Mouse (Mus musculus) lung, embryonic 16.5 days (tissue): ENCODE measurements around the gene Kdm4b. TPM values are rescaled to one million over a fixed set of nuclear protein-coding genes. Genes with fewer than 3 reads are reported as not detected.
A peak's percentile ranks its signal among the peaks of the same experiment; 100 is the strongest.

Experiments
- ATAC-seq: fragments of 200-750 bp; cut with Nextera tagmentation; 2 replicates; pipeline ENCODE4 v1.8.0; 2017; ENCODE audit warnings: low read depth, mild to moderate bottlenecking, moderate library complexity
- H3K27ac ChIP-seq: fragments of 300-500 bp; sonication (generic); 2 replicates; pipeline ENCODE4 v1.5.1; 2014; ENCODE audit warnings: mild to moderate bottlenecking, control low read depth, low read length
- H3K27me3 ChIP-seq: fragments of 300-500 bp; sonication (generic); 2 replicates; pipeline ENCODE4 v1.6.1; 2014; ENCODE audit warnings: low read depth, low read length, mixed read lengths; ENCODE audit not compliant: control insufficient read depth, insufficient read depth
- H3K36me3 ChIP-seq: fragments of 300-500 bp; sonication (generic); 2 replicates; pipeline ENCODE4 v1.6.1; 2014; ENCODE audit warnings: low read length; ENCODE audit not compliant: control insufficient read depth, insufficient read depth
- H3K4me1 ChIP-seq: fragments of 300-500 bp; sonication (generic); replicated peaks from 2 replicates; pipeline ENCODE4 v1.6.1; 2014; ENCODE audit warnings: low read length, mixed read lengths; ENCODE audit not compliant: control insufficient read depth, insufficient read depth
- H3K4me2 ChIP-seq: fragments of 300-500 bp; sonication (generic); 2 replicates; pipeline ENCODE4 v1.6.1; 2014; ENCODE audit warnings: low read depth, low read length, control low read depth
- H3K4me3 ChIP-seq: fragments of 300-500 bp; sonication (generic); 2 replicates; pipeline ENCODE4 v1.5.1; 2014; ENCODE audit warnings: mild to moderate bottlenecking, low read length, control low read depth
- H3K9ac ChIP-seq: fragments of 300-500 bp; sonication (generic); 2 replicates; pipeline ENCODE4 v1.6.1; 2014; ENCODE audit warnings: low read length, control low read depth
- H3K9me3 ChIP-seq: fragments of 300-500 bp; sonication (generic); 2 replicates; pipeline ENCODE4 v1.6.1; 2016; ENCODE audit warnings: low read length; ENCODE audit not compliant: control insufficient read depth
- WGBS: fragments of 180-500 bp; shearing (Covaris S2); extraction: QIAGEN DNeasy Blood & Tissue Kit; methylation state at CpG from one replicate; pipeline ENCODE4 v1.1.7; 2014; 5-methylcytosine and 5-hydroxymethylcytosine counted together
- polyA plus RNA-seq: library from polyadenylated mRNA; unstranded; fragments of >200 nt; fragmentation: Nextera tagmentation; extraction: Ambion mirVana; gene quantifications from 2 replicates; pipeline ENCODE4 v1.2.1, GENCODE M21; 2015

Gene Kdm4b
- polyA plus RNA-seq, 1 experiment from 2014 or later = 26.6 TPM

GRCm38 (mm10) chr17:56356921-56357885 lies 31.3 kb downstream of the Kdm4b start:
- H3K36me3 ChIP-seq = peaks cover 22% of the 10 kb centered on the region
- ATAC-seq = peak; percentile 59
- 59% methylated on average over 9 of the region's 9 CpGs for WGBS

GRCm38 (mm10) chr17:56359183-56359725 lies 33.4 kb downstream of the Kdm4b start:
- H3K4me1 ChIP-seq = no peaks in the 10 kb centered on the region
- no peaks in the 10 kb centered on the region for H3K9me3 ChIP-seq
- no peak for ATAC-seq
- no peaks in the 10 kb centered on the region for H3K27me3 ChIP-seq
- H3K4me2 ChIP-seq = no peak overlapping the region
- no peak overlapping the region for H3K27ac ChIP-seq
- H3K36me3 ChIP-seq = peaks cover 18% of the 10 kb centered on the region
- WGBS = 75% methylated on average over 3 of the region's 3 CpGs
- no peak overlapping the region for H3K4me3 ChIP-seq
- H3K9ac ChIP-seq = no peak overlapping the region

More at GRCm38 (mm10) chr17:56356921-56357885, 31.3 kb downstream of the Kdm4b start:
- H3K4me3 ChIP-seq = no peak overlapping the region
- H3K4me2 ChIP-seq = no peak overlapping the region
- no peaks in the 10 kb centered on the region for H3K9me3 ChIP-seq
- H3K4me1 ChIP-seq = no peaks in the 10 kb centered on the region
- H3K9ac ChIP-seq = no peak overlapping the region
- no peaks in the 10 kb centered on the region for H3K27me3 ChIP-seq
- H3K27ac ChIP-seq = no peak overlapping the region

DNA sequence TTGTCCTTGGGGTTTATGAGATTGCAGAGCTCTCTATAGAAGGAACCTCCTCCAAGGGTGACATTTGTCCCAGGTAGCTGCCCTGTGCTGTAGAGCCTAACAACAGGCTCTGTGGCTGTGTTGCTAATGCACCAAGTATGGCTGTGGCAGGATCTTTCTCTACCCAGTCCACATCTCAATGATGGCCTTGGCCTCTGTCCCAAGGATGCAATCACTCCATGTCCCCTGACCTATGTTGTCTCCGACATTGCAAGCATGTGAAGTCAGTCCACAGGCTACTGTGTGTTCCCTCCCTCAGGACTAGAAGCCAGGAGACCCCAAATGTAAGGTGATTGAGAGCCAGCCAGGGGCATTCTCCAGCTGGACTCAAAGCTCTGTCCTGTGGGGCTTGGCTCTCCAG lies 34.0 kb downstream of the Kdm4b start:
- no peak overlapping the region for H3K4me2 ChIP-seq
- no peaks in the 10 kb centered on the region for H3K4me1 ChIP-seq
- ATAC-seq = no peak
- H3K27ac ChIP-seq = no peak overlapping the region
- H3K36me3 ChIP-seq = peaks cover 13% of the 10 kb centered on the region
- no peaks in the 10 kb centered on the region for H3K27me3 ChIP-seq
- H3K9ac ChIP-seq = no peak overlapping the region
- H3K4me3 ChIP-seq = no peak overlapping the region
- H3K9me3 ChIP-seq = no peaks in the 10 kb centered on the region
- WGBS = 92% methylated on average over 1 of the region's 1 CpGs

DNA sequence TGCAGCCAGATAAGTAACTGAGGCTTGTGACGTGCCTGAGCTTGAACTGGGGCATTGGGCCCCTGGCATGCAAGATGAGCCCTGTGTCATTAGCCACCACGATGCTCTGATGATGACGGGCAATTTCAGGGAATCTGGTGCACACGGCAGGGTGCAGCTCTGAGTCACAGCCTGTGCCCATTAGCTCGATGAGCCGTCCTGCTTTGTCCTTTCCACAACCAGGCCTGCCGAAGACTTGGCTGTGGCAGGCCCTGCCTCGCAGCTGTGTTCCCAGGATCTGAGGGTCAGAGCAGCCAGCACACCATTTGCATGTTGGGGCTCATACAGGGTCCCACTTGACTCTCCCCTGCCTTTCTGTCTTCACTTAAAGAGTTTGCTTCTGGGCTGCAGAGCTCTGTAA lies 34.6 kb downstream of the Kdm4b start:
- Histone ChIP-seq H3K36me3 (peaks cover 9% of the 10 kb centered on the region), H3K9ac (no peak overlapping the region), H3K27ac (no peak overlapping the region), H3K9me3 (no peaks in the 10 kb centered on the region), H3K4me1 (peaks cover 2% of the 10 kb centered on the region; the same call in 1 of the 2 replicates), H3K4me3 (no peak overlapping the region), H3K4me2 (no peak overlapping the region), H3K27me3 (no peaks in the 10 kb centered on the region)
- ATAC-seq = no peak
- 76% methylated on average over 8 of the region's 8 CpGs for WGBS

GRCm38 (mm10) chr17:56361542-56361941 lies 35.7 kb downstream of the Kdm4b start:
- WGBS = 92% methylated on average over 2 of the region's 2 CpGs
- Histone ChIP-seq H3K27me3 (no peaks in the 10 kb centered on the region), H3K4me2 (no peak overlapping the region), H3K4me3 (no peak overlapping the region), H3K27ac (no peak overlapping the region), H3K9ac (no peak overlapping the region), H3K9me3 (no peaks in the 10 kb centered on the region), H3K36me3 (peaks cover 5% of the 10 kb centered on the region; the same call in 1 of the 2 replicates), H3K4me1 (peaks cover 4% of the 10 kb centered on the region)
- no peak for ATAC-seq

DNA sequence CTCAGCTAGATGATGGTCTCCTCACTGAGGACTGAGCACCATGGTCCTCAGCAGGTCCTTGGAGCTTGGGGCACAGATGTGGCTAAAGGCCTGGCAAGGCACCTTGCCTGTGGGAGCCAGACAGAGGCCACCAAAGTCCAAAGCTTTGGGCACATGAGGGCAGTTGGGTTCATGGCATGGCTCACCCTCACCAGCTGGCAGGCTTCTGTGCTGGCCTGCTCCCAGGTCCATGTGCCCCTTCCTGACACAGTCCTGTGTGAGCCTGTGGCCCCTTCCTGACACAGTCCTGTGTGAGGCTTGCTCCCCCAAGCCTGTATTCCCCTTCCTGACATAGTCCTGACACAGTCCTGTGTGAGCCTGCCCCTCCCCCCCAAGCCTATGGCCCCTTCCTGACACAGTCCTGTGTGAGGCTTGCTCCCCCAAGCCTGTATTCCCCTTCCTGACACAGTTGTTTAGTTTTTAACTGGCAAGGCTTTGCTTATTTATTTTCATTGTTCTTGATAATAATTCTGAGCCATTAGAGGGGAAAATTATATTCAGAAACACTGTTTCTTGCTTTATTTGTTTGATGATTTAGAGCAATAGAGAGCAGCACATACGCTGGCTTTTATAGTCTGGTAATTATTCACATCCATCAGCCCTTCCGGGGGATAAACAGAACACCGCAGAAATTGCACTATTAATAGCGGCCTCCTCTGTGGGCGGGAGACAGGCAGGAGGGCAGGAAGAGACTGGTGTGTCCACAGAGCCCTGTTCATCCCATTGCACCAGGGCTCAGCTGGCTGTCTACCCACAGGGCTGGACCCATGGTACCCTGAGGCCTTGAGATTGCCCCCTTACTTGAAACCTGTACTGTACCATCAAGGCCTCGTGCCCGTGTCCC lies 40.2 kb downstream of the Kdm4b start:
- Histone ChIP-seq H3K27me3 (no peaks in the 10 kb centered on the region), H3K4me1 (peaks cover 8% of the 10 kb centered on the region), H3K4me3 (no peak overlapping the region), H3K4me2 (no peak overlapping the region), H3K27ac (peak overlapping the region; percentile 74), H3K36me3 (peaks cover 7% of the 10 kb centered on the region; the same call in 1 of the 2 replicates), H3K9me3 (no peaks in the 10 kb centered on the region), H3K9ac (no peak overlapping the region)
- peak; percentile 66 for ATAC-seq
- WGBS = 38% methylated on average over 7 of the region's 7 CpGs

- 85% methylated on average over 6 of the region's 6 CpGs for WGBS
- H3K4me3 ChIP-seq = no peak overlapping the region
- H3K4me2 ChIP-seq = no peak overlapping the region
- H3K27ac ChIP-seq = no peak overlapping the region
- H3K36me3 ChIP-seq = peaks cover 5% of the 10 kb centered on the region; the same call in 1 of the 2 replicates
- peaks cover 8% of the 10 kb centered on the region for H3K4me1 ChIP-seq
- H3K9me3 ChIP-seq = no peaks in the 10 kb centered on the region
- H3K27me3 ChIP-seq = no peaks in the 10 kb centered on the region
- H3K9ac ChIP-seq = no peak overlapping the region
- ATAC-seq = no peak
Observed at GRCm38 (mm10) chr17:56368291-56368790, 42.5 kb downstream of the Kdm4b start.

GRCm38 (mm10) chr17:56370090-56370489 lies 44.2 kb downstream of the Kdm4b start:
- no peak overlapping the region for H3K4me3 ChIP-seq
- no peaks in the 10 kb centered on the region for H3K9me3 ChIP-seq
- H3K4me2 ChIP-seq = no peak overlapping the region
- H3K4me1 ChIP-seq = peaks cover 8% of the 10 kb centered on the region
- 89% methylated on average over 3 of the region's 3 CpGs for WGBS
- no peak overlapping the region for H3K27ac ChIP-seq
- peaks cover 3% of the 10 kb centered on the region; the same call in 1 of the 2 replicates for H3K36me3 ChIP-seq
- no peak for ATAC-seq
- no peaks in the 10 kb centered on the region for H3K27me3 ChIP-seq
- H3K9ac ChIP-seq = no peak overlapping the region
